Mouse (Mus musculus) embryo, embryonic 11.5 days (tissue): ENCODE measurements around the gene Stambpl1.

ENCODE experiments used
- DNase-seq: peaks from one replicate; pipeline ENCODE4 v3.0.0-alpha.2; 2012; ENCODE audit warnings: low read depth, low spot score

Gene Stambpl1

GRCm38 (mm10) chr19:34192008-34192963 is at the start of gene Stambpl1:
Gene Stambpl1, plus strand, starts transcription at chr19:34192229.
- DNase-seq, result peak; percentile 29

GRCm38 (mm10) chr19:34148421-34148820 is 43.6 kb upstream of the Stambpl1 start:
- no peak for DNase-seq

GRCm38 (mm10) chr19:34151909-34152308 is 40.1 kb upstream of the Stambpl1 start:
- DNase-seq, result no peak

- no peak for DNase-seq
These were observed 38.5 kb upstream of the Stambpl1 start for GRCm38 (mm10) chr19:34153263-34154144.

GRCm38 (mm10) chr19:34162693-34163092 is 29.3 kb upstream of the Stambpl1 start:
- DNase-seq, result no peak

GRCm38 (mm10) chr19:34165891-34166290 is 26.1 kb upstream of the Stambpl1 start, which contains the start of gene Ankrd22:
Gene Ankrd22, minus strand, starts transcription at chr19:34166053.
- DNase-seq, result no peak

GRCm38 (mm10) chr19:34166386-34166785 is 25.6 kb upstream of the Stambpl1 start:
- DNase-seq, result no peak

GRCm38 (mm10) chr19:34167896-34168661 is 23.9 kb upstream of the Stambpl1 start:
- no peak for DNase-seq

GRCm38 (mm10) chr19:34169121-34169520 is 22.9 kb upstream of the Stambpl1 start:
- DNase-seq, result no peak

- no peak for DNase-seq
These were observed 20.9 kb upstream of the Stambpl1 start for GRCm38 (mm10) chr19:34171167-34171566.

GRCm38 (mm10) chr19:34174004-34174403 is 18.0 kb upstream of the Stambpl1 start:
- DNase-seq, result no peak

GRCm38 (mm10) chr19:34179136-34179535 is 12.9 kb upstream of the Stambpl1 start:
- DNase-seq, result no peak

- DNase-seq, result no peak
These were observed 11.7 kb upstream of the Stambpl1 start for GRCm38 (mm10) chr19:34180316-34180715.

- DNase-seq, result no peak
These were observed 10.8 kb upstream of the Stambpl1 start for GRCm38 (mm10) chr19:34181234-34181633.

- DNase-seq, result no peak
These were observed 9.5 kb upstream of the Stambpl1 start for GRCm38 (mm10) chr19:34182490-34182889.

GRCm38 (mm10) chr19:34186845-34187244 is 5.2 kb upstream of the Stambpl1 start:
- DNase-seq, result no peak

- no peak for DNase-seq
These were observed 403 bp upstream of the Stambpl1 start for GRCm38 (mm10) chr19:34191645-34192007.

- DNase-seq, result no peak
These were observed 1.1 kb downstream of the Stambpl1 start for GRCm38 (mm10) chr19:34193149-34193548.

- DNase-seq, result no peak
These were observed 1.7 kb downstream of the Stambpl1 start for GRCm38 (mm10) chr19:34193683-34194082.

- no peak for DNase-seq
These were observed 2.2 kb downstream of the Stambpl1 start for GRCm38 (mm10) chr19:34194132-34194745.

GRCm38 (mm10) chr19:34195031-34195430 is 3.0 kb downstream of the Stambpl1 start:
- DNase-seq, result no peak
